Mouse (Mus musculus): ENCODE measurements around the gene Pnpla7. TPM values are rescaled to one million over a fixed set of nuclear protein-coding genes. Genes with fewer than 3 reads are reported as not detected.

Gene Pnpla7
- polyA plus RNA-seq, 1 experiment, result 71.4 TPM

DNA sequence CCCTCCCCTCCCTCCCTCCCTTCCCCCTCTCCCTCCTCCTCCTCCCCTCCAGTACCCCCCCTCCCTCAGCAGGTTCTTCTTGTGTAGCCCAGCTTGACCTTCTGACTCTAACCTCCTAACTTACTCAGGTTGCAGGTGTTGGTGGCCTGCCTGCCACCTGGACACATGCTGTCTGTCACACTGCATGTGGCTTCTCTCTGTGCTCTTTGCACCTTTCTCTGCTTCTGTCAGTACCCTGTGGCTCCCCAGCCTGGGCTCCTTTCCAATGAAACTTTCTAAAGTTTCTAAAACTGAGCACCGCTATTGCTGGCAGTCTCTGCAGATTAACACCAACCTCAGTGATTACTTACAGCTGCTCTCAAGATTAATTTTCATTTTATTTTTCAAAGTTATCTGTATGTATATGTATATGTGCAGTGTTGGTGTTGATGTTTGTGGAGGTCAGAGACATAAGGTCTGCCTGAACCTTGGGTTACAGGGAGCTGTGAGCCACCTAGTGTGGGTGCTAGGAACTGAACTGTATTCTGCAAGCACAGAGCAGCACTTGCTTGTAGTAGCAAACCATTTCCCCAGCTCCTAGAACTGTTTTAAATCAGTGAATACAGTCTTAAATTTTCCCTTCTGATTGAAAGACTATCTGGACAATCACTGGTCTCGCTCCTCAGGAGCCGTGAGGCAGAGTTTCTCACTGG lies 24.9 kb downstream of the Pnpla7 start:
- TF ChIP-seq CTCF (IDR thresholded peaks at IDR 0.05; ENCODE audit: control insufficient read depth, insufficient read depth, low read length) (peak; percentile 56), POLR2A (IDR thresholded peaks at IDR 0.05; ENCODE audit: borderline replicate concordance, control insufficient read depth, low read depth, low read length) (no peak)
- H3K27ac ChIP-seq (ENCODE audit: control insufficient read depth, insufficient read depth, low read depth, low read length, poor library complexity), result no peak overlapping the region
- no peaks in the 10 kb centered on the region for H3K4me1 ChIP-seq (ENCODE audit: control insufficient read depth, insufficient read depth, low read length)
- no peak overlapping the region for H3K4me3 ChIP-seq (replicated peaks; ENCODE audit: control insufficient read depth, low read depth, low read length)
- 90% methylated on average over 3 of the region's 3 CpGs for WGBS

GRCm38 (mm10) chr2:25003946-25004786 lies 28.3 kb downstream of the Pnpla7 start:
- TF ChIP-seq POLR2A (IDR thresholded peaks at IDR 0.05; ENCODE audit: borderline replicate concordance, control insufficient read depth, low read depth, low read length) (no peak), CTCF (IDR thresholded peaks at IDR 0.05; ENCODE audit: control insufficient read depth, insufficient read depth, low read length) (no peak)
- Histone ChIP-seq H3K4me1 (ENCODE audit: control insufficient read depth, insufficient read depth, low read length) (no peaks in the 10 kb centered on the region), H3K27ac (ENCODE audit: control insufficient read depth, insufficient read depth, low read depth, low read length, poor library complexity) (no peak overlapping the region), H3K4me3 (replicated peaks; ENCODE audit: control insufficient read depth, low read depth, low read length) (no peak overlapping the region)
- WGBS, result 91% methylated on average over 9 of the region's 9 CpGs

GRCm38 (mm10) chr2:25006767-25007166 lies 30.9 kb downstream of the Pnpla7 start:
- Histone ChIP-seq H3K4me3 (replicated peaks; ENCODE audit: control insufficient read depth, low read depth, low read length) (no peak overlapping the region), H3K4me1 (ENCODE audit: control insufficient read depth, insufficient read depth, low read length) (no peaks in the 10 kb centered on the region), H3K27ac (ENCODE audit: control insufficient read depth, insufficient read depth, low read depth, low read length, poor library complexity) (no peak overlapping the region)
- TF ChIP-seq POLR2A (IDR thresholded peaks at IDR 0.05; ENCODE audit: borderline replicate concordance, control insufficient read depth, low read depth, low read length), result no peak
- no peak for TF ChIP-seq CTCF (IDR thresholded peaks at IDR 0.05; ENCODE audit: control insufficient read depth, insufficient read depth, low read length)
- 94% methylated on average over 1 of the region's 1 CpGs for WGBS

- TF ChIP-seq POLR2A (IDR thresholded peaks at IDR 0.05; ENCODE audit: borderline replicate concordance, control insufficient read depth, low read depth, low read length) (no peak), CTCF (IDR thresholded peaks at IDR 0.05; ENCODE audit: control insufficient read depth, insufficient read depth, low read length) (no peak)
- Histone ChIP-seq H3K27ac (ENCODE audit: control insufficient read depth, insufficient read depth, low read depth, low read length, poor library complexity) (no peak overlapping the region), H3K4me3 (replicated peaks; ENCODE audit: control insufficient read depth, low read depth, low read length) (no peak overlapping the region)
These were observed 32.4 kb downstream of the Pnpla7 start for GRCm38 (mm10) chr2:25008250-25008649.

GRCm38 (mm10) chr2:25022678-25023077 lies 46.8 kb downstream of the Pnpla7 start:
- H3K4me1 ChIP-seq (ENCODE audit: control insufficient read depth, insufficient read depth, low read length), result no peaks in the 10 kb centered on the region
- no peak overlapping the region for H3K4me3 ChIP-seq (replicated peaks; ENCODE audit: control insufficient read depth, low read depth, low read length)
- WGBS, result 87% methylated on average over 1 of the region's 1 CpGs
- H3K27ac ChIP-seq (ENCODE audit: control insufficient read depth, insufficient read depth, low read depth, low read length, poor library complexity), result no peak overlapping the region
- no peak for TF ChIP-seq POLR2A (IDR thresholded peaks at IDR 0.05; ENCODE audit: borderline replicate concordance, control insufficient read depth, low read depth, low read length)
- no peak for TF ChIP-seq CTCF (IDR thresholded peaks at IDR 0.05; ENCODE audit: control insufficient read depth, insufficient read depth, low read length)

More at GRCm38 (mm10) chr2:25008250-25008649, 32.4 kb downstream of the Pnpla7 start:
- H3K4me1 ChIP-seq (ENCODE audit: control insufficient read depth, insufficient read depth, low read length), result no peaks in the 10 kb centered on the region

GRCm38 (mm10) chr2:25025109-25025508 lies 49.3 kb downstream of the Pnpla7 start:
- no peak overlapping the region for H3K27ac ChIP-seq (ENCODE audit: control insufficient read depth, insufficient read depth, low read depth, low read length, poor library complexity)

GRCm38 (mm10) chr2:25034994-25035393 lies 59.2 kb downstream of the Pnpla7 start:
- no peak overlapping the region for H3K27ac ChIP-seq (ENCODE audit: control insufficient read depth, insufficient read depth, low read depth, low read length, poor library complexity)
- TF ChIP-seq CTCF (IDR thresholded peaks at IDR 0.05; ENCODE audit: control insufficient read depth, insufficient read depth, low read length), result no peak
- TF ChIP-seq POLR2A (IDR thresholded peaks at IDR 0.05; ENCODE audit: borderline replicate concordance, control insufficient read depth, low read depth, low read length), result no peak
- no peak overlapping the region for H3K4me3 ChIP-seq (replicated peaks; ENCODE audit: control insufficient read depth, low read depth, low read length)
- 89% methylated on average over 4 of the region's 4 CpGs for WGBS
- H3K4me1 ChIP-seq (ENCODE audit: control insufficient read depth, insufficient read depth, low read length), result no peaks in the 10 kb centered on the region

More at GRCm38 (mm10) chr2:25025109-25025508, 49.3 kb downstream of the Pnpla7 start:
- no peak for TF ChIP-seq CTCF (IDR thresholded peaks at IDR 0.05; ENCODE audit: control insufficient read depth, insufficient read depth, low read length)
- no peak for TF ChIP-seq POLR2A (IDR thresholded peaks at IDR 0.05; ENCODE audit: borderline replicate concordance, control insufficient read depth, low read depth, low read length)
- 80% methylated on average over 1 of the region's 1 CpGs for WGBS
- H3K4me1 ChIP-seq (ENCODE audit: control insufficient read depth, insufficient read depth, low read length), result no peaks in the 10 kb centered on the region
- H3K4me3 ChIP-seq (replicated peaks; ENCODE audit: control insufficient read depth, low read depth, low read length), result no peak overlapping the region

- no peak overlapping the region for H3K4me3 ChIP-seq (replicated peaks; ENCODE audit: control insufficient read depth, low read depth, low read length)
- TF ChIP-seq CTCF (IDR thresholded peaks at IDR 0.05; ENCODE audit: control insufficient read depth, insufficient read depth, low read length), result no peak
- no peak for TF ChIP-seq POLR2A (IDR thresholded peaks at IDR 0.05; ENCODE audit: borderline replicate concordance, control insufficient read depth, low read depth, low read length)
- no peaks in the 10 kb centered on the region for H3K4me1 ChIP-seq (ENCODE audit: control insufficient read depth, insufficient read depth, low read length)
- no peak overlapping the region; the same call in 1 of the 2 replicates for H3K27ac ChIP-seq (ENCODE audit: control insufficient read depth, insufficient read depth, low read depth, low read length, poor library complexity)
- 87% methylated on average over 5 of the region's 5 CpGs for WGBS
These were observed 64.3 kb downstream of the Pnpla7 start for GRCm38 (mm10) chr2:25040089-25040488.
